Mouse (Mus musculus) lung, postnatal 14 days (tissue): Measurements from ENCODE around the gene Rnf113a2.
A peak's percentile ranks its signal among the peaks of the same experiment; 100 is the strongest.

ENCODE experiments used
- DNase-seq: peaks from one replicate; pipeline ENCODE4 v3.0.0; 2021

Rnf113a2 gene

DNA sequence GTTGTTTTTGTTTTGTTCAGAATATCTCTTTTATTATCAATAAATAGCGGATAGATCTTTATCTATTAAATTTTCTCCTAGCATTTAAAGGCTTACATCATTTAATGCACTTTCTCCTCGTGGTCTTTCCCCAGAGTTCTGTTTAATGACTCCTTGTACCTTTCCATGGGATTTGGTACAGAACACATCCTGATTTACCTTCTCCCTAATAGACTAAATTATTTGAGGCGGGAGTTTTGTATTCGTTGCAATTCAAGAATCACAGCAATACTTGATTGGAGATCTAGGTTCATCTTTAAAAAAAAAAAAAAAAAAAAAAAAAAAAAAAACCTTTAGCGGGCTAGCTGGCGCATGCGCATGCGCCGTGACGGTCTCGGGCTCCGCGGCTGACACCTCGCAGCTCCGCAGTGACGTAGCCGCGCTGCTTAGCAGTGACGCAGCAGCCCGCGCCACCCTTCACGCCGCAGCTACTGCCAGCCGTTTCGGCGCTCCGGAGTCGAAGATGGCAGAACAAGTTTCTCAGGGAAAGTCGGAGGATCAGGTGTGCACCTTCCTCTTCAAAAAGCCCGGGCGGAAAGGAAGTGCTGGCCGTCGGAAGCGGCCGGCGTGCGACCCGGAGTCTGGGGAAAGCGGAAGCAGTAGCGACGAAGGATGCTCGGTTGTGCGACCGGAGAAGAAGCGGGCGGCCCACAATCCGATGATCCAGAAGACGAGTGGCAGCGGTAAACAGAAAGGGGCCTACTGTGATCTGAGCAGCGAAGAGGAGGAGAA, at the start of gene Rnf113a2:
TSS of gene Rnf113a2 (plus strand) at position 363 of the 771 bp plus-strand sequence.
- DNase-seq = peak; percentile 84

DNA sequence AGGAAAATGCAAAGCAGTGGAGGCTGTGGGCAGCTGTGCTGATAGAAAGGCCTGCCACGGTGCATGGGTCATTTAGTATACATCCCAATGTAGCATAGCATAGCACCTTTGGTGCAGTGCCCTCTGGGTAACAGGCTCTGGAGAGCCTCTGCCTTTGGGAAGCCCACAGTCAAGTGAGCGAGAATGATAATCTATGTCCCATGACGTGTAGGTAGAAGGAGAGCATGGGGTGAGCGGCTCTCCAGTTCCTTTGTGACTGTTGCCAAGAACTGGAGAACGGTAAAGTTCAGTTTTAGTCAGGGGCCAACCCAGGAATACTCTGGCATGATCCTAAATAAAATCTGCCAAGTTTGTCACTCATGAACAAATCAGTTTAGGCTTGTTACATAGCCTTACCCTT, 45.3 kb upstream of the Rnf113a2 start:
- DNase-seq = no peak

DNA sequence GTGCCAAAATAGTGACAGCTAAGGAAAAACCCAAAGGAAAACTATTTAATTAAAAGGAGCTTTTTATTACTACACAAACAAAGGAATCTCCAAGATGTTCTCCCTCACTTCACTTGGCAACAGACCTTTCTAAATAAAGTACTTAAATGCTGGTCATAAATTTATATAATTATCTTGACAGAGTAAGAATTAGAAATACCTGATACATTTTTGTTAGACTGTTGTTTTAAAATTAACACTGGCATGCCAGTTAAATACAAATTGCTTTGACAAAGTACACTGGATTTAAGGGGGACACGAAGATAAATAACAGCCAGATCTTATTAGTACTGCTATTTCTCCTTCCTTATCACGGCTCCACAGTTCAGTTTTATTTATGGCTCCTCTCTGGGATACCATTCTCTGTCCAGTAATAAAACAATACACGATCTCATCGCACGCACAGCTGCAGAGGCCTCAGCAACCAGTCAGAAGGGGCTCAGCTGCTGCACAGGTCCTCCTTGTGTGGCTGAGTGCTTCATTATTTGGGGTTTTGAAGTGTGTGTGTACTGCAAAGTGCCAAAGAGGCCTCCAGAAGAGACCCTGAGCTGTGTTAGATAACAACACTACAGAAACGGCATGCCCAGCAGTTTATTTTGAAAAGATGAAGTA, 43.0 kb upstream of the Rnf113a2 start:
- no peak for DNase-seq

DNA sequence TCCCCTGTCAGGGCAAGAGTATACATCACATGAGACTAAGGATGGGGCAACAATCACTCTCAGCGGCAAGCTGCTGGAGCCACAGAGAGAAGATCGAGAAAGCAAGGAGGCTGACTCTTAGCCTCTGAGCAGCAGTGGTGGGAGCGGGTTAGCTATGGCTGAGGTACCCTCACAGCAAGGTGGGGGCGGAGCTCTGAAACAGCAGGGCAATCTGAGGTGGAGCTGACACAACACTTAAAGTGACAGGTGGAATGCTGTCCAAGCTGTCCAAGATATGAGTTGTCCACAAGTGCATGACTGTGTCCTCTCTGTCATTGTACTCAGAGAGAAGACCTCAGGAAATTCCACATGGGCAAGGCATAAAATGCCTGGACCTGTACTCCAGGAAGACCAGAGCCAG, 34.6 kb upstream of the Rnf113a2 start:
- DNase-seq = no peak

DNA sequence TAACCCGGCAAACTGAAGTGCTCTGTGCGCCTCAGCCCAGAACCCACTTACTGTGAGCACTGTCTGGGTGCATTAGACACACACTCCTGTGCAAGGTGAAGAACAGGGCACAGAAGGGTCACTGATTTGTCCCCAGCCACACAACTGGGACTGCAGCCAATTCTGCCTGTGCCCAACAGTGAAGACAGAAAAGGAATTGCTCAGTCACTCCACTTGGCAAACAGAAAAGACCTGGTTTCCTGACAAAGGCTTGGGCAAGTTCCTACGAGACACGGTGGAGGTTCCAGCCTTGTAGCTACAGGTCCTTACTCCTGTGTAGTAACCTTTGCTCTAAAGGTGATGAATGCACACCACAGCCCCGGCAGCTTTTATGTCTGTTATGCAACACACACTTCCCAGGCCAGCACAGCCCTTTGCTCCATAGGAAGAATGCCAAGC, 32.3 kb upstream of the Rnf113a2 start:
- DNase-seq = peak; percentile 42

DNA sequence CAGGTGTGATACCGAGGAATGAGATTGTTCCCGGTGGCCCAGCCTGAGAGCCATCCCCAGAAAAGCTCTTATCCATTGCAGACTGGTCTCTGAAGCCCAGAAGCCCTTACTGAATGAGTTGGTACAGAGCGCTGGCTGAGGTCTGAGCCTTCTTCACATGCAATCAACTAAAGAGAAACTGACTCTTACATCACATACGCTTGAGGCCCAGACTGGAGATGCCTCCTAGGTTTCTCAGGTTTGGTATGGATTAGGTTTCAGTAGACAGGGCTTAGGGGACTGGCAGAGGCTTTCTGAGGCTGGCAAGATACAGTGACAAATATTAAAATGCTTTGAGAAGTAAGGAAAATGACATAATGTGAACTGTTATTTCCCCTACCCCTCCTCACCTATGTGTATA, 31.6 kb upstream of the Rnf113a2 start:
- no peak for DNase-seq

DNA sequence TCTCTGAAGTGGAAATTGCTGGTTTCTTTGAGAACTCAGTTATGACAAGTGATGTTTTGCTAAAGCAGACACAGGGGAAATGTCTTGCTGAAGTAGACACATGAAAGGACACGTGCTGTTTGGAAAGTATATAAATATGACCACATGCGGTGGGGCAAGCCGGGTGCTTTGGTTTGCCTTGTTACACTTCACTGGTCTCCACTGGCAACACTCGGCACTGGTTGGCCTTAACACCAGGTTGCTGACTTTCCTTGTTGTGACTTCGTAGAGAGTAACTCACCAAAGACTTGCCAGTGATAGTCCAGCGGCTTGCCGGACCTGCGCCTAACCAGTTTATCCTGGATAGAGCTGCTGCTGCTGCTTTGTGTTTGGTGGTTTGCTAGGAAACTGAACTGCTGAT, 28.9 kb upstream of the Rnf113a2 start:
- no peak for DNase-seq

DNA sequence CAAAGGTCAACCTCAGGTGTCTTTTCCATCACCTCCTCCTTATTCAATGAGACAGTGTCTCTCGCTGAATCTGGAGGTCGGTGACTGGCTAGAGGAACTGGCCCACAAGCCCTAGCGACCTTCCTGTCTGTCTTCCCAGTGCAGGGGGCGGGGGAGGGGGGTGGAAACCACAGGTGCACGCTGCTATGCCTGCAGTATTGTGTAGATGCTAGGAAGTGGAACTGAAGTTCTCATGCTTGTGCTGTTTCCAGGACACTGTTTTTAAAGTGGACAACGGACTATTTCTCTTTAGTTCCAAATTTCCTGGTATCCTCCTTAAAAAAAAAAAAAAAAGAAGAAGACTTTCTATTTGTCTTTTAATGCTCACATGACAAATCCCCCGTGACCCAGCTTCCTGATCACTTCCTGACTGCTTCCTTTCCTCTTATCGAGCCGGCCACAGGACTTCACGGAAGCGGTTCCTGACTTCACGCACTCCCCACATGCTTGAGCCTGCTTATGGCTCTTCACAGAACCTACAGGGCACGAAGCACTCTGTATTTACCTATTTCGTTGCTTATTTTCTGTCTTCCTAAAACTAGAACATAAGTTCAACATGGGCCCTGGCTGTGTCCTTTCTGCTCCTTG, 28.1 kb upstream of the Rnf113a2 start:
- DNase-seq = no peak

DNA sequence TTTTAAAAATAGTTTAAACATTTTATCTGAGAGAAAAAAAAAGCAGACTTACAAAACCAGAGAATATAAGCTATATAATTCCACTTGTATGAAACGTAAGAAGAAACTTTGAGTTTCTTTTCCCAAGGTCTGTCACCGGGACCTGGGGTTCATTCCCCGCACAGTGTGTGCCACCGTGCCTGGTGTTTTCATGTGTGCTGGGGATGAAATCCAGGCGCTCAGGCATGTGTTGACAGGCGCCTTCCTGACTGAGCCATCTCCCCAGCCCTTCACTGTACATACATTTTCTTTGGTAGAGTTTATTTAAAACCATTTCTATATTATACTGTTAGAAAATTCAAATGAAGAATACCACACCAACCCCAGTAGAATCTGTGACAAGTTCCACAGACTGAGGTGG, 26.7 kb upstream of the Rnf113a2 start:
- DNase-seq = no peak

DNA sequence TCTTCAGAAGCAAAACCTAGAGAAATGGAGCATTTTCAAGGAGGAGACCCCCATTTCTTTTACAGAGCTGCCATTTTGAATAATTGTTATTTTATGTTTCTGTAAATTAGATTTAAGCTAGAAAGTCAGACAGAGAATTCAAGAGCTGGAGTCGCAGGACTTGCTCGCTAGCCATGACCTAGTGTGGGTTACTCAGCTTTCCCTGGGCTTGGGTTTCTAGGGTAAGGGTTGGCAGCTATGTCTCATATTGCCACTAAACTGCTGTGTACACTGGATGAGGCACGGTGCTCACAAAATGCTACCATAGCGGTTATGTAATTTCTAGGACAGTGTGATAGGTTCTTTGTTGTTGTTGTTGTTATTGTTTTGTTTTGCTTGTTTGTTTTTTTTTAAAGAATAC, 24.3 kb upstream of the Rnf113a2 start:
- DNase-seq = no peak

DNA sequence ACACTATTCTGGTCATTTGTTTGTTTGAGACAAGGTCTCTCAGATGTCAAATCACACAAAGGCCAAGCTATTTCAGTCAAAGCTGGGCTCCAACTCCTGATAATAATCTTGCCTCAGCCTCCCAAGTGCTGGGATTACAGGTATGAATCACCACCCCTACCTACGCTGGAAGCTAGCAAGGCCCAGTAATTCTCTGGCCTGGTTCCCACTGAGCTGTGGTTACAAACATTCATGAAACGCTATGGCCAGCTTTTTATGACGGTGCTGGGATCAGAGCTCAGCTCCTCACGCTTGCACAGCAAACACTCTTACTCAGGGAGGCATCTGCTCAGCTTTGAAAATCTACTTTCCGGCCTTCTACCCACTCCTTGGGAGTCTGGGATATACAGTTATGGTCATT, 23.1 kb upstream of the Rnf113a2 start:
- no peak for DNase-seq

DNA sequence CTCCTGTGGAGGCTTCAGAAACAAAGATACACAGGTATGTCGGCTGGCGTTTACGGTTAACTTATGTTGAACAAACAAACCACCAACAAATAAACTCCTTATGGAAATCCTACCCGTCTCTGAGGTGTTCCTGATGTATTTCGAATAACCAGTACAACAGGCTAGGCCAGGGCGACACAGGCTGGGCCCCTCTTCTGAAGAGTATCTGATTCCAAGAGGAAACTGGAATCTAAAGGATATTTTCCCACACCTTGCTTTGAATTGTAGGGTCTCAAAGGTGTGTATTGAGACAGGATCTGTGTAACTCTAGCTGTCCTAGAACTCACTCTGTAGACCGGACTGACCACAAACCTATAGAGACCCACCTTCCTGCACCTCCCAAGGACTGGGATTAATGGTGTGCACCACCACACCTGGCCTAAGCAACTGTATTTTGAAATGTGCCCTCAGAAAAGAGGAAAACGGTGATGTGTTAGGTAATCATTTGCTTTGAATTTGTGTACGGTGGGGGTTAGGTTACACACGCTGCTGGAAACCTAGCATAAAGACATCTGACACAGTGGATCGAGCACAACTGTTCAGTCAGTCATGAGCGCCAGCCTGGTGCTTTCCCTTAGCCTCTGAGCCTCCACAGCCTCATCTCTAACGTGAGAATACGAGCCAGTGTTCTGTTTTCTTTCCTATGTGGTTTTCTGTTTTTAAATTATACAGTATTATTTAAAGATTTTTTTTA, 19.9 kb upstream of the Rnf113a2 start:
- DNase-seq = no peak

DNA sequence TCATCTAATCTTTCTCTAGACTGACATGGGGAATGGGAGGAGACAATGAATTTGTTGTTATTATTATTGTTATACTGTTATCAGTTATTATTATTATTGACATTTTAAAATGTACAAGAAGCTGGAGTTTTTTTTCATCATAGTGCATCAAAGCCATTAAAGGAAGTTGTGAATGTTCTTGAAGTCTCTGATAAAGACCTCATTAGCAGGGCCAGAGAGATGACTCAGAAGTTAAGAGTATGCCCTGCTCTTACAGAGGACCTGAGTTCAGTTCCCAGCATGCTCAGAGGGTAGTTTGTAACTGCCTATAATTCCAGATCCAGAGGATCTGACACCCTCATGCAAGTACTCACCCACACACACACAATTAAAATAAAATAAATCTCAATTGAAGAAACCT, 19.3 kb upstream of the Rnf113a2 start:
- DNase-seq = no peak

DNA sequence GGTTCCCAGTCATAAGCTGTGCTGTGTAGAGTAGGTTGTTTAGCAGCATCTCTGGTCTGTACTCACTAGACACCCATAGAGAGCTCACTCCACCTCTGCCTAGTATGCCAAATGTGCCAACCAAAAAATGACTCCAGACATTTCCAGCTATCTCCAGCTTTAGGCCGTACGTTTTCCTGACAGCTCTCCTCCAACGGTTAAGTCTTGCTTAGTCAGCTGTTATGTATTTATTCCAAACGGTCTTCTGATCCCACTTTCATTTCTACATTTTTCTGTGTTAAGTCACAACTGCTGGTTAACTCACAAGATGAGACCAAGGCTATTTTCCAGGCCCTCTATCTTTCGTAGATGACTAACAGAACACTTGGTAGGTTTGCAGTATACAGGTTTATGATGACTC, 18.4 kb upstream of the Rnf113a2 start:
- no peak for DNase-seq

DNA sequence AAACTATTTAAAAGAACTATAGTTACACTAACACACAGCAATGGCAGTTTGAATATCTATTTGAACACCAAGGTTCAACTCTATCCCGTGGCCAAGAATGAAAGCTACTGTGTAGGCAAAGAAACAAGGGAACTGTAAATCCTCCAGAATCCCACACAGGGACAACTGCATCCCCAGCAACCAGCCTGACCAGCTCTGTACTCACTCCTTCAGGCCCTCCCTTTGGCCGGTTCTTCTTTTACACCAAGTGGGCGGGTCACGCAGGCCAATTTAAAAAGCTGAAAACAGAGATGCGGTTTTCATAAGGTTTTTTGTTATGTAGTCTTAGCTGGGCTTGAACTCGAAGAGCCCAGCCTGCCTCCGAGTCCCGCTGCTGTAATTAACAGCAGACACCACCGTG, 17.9 kb upstream of the Rnf113a2 start:
- no peak for DNase-seq

DNA sequence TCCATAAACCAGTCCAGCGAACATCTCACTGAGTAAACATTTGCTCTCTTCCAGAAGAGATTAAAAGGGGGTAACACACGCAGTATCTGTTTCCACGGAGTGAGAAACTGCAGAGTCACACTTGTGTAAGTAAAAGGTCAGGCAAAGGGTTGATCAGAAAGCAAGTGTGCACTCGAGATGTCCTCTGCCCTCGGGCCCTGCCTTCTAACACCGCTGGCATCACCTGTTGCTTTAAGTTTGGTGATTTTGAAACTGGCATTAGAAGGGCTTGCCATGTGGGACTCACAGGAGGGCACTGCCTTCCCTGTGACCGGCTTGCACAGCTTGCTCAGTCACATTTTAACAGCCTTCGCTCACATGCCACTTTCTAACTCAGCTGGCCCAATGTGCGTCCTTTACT, 17.3 kb upstream of the Rnf113a2 start:
- DNase-seq = no peak

DNA sequence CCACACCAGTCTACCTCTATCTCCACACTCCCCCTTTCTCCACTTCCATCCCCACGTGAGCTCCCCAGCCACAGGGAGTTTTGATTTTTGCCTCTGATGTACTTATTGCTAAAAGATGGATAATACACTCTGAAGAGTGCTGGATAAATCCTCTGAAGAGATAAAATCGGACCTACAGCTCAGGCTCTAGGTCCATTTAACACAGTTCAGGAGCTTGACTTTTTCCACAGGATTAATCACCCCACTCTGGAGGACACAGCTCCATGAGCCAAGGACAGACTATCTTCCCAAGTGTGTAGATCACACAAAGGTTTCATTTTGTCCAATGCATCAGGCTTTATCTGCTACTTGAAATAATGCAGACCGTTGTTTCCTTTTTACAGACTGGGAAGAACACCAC, 16.9 kb upstream of the Rnf113a2 start:
- DNase-seq = no peak

DNA sequence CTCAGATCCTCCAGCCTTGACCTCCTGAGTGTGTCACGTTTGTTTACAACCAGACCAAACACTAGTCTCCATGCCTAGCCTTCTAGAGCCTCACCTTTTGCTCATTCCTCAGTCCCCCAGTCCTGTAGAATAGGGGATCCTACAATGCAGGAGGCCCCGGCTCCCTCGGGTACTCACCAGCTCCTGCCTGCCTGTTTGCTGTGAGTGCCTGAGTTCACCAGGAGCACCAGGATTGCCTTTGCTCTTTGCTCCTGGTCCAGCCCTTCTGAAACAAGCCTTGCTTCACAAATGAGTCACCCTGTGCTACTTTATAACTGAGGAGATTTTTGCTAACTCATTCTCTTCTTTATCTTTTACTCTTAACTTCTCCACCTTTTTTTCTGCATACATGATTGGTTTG, 16.3 kb upstream of the Rnf113a2 start:
- no peak for DNase-seq

DNA sequence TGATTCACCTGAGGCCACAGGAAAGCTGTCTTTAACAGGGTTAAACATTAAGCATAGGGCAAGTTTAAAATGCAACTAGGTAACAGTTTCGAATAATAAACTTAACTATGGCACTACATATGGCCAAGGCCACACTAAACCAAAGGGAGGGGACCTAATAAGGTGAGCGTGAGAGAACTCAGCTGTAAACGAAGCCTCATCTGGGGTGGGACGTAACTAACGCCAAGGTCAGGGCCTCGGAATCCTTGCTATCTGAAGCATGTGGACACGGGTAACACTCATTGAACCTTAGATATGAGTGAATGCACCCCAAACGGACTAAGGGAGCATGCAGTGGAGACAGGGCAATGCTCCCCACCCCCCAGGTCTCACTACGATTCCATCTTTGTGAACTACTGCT, 14.1 kb upstream of the Rnf113a2 start:
- DNase-seq = no peak

DNA sequence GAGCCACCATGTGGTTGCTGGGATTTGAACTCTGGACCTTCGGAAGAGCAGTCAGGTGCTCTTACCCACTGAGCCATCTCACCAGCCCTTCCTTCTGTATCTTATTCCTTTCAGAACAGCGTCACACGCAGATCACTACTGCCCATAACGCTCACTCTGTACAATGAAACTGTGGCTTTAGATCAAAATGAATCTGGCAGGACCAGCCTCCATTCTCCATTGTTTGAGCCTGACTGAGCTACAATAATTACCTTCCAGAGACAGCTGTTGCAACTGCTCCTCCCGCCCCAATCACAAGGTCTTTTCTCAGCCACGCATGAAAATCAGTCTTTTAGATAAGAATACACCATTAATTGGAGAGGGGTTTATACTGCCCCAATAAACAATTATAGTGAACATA, 12.5 kb upstream of the Rnf113a2 start:
- no peak for DNase-seq

DNA sequence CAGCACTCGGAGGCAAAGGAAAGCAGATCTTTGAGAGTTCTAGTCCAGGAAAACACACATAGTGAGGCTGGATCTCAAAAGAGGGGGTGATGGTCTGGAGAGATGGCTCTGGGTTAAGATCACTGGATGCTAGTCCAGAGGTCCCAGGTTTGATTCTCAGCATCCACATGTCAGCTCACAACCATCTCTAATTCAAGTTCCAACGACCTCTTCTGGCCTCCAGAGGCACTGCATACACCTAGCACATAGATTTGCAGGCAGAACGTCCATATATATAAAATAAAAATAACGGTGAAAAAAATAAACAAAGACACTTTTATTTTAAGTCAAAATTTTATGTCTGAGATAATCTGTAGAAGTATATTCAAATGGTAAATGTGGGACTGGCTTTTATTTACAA, 9.7 kb upstream of the Rnf113a2 start:
- DNase-seq = no peak

DNA sequence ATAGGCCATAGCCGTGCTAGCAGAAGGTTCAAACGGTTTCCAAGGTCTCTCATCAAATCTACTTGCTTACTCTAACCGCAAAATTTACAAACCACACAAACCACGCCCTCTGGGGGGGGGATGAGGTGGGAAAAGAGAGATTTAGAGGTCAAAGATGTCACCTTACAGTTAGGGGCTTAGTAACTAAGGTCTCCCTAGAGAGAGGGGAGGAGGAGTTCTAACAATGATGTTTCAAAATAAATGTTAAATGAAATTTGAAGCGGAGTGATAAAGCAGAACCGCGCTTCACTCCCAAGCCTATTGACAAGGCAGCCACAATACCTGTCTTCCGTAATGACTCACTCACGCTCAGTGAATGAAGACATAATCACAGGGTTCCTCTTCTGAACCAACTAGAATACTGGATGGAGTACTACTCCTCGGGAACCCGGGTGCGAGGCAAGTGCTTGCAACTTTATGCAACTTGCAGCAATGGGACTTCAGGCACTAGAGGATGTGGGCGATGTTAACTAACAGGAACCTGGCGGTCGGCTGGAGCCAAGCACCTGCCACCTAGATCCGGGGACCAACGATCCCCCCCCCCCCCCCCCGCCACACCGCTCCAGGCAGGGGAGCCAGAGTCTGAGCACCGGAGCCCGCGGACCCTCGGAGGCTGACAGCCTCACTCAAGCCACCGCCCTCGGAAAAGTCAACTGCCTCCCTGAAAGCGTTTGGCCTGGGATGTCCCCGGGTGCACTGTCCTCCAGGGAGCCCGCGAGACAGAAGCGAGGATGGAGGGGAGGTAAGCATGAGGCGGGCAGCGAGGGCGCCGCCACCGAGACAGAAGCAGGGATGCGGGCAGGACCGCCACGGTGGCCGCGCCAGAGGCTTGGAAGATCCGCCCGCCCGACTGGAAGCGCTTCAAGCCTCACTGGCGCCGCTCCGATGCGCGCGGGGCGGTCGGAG, 8.8 kb upstream of the Rnf113a2 start:
- peak; percentile 25 for DNase-seq
